39 mouse cellular contexts compared by ENCODE assay signal in genomic region chr1:19056861-19057260, GRCm38 (mm10). TPM values are rescaled to one million over a fixed set of nuclear protein-coding genes. Genes with fewer than 3 reads are reported as not detected.
"Had no signal": no experiment of that assay in that cellular context is flagged by ENCODE, and none has a peak within 500 bp of the region (broad histone marks: within the 10 kb centered on the region; RNA-seq: fewer than 3 reads in every experiment).

No protein-coding gene starts in this region.

- H3K9ac ChIP-seq: heart, embryonic 12.5 days; heart, embryonic 13.5 days; heart, embryonic 15.5 days; hindbrain, embryonic 12.5 days; hindbrain, embryonic 13.5 days; hindbrain, embryonic 14.5 days; hindbrain, embryonic 15.5 days; kidney, embryonic 15.5 days had no signal

- H3K27me3 ChIP-seq: heart, embryonic 12.5 days; heart, embryonic 13.5 days; heart, embryonic 15.5 days; hindbrain, embryonic 12.5 days; hindbrain, embryonic 13.5 days; hindbrain, embryonic 15.5 days; kidney, embryonic 15.5 days had no signal

- H3K4me2 ChIP-seq: heart, embryonic 11.5 days; heart, embryonic 12.5 days; heart, embryonic 13.5 days; heart, embryonic 15.5 days; hindbrain, embryonic 12.5 days; hindbrain, embryonic 13.5 days; hindbrain, embryonic 14.5 days; hindbrain, embryonic 15.5 days; kidney, embryonic 15.5 days had no signal

- H3K27ac ChIP-seq: heart, embryonic 10.5 days; heart, embryonic 13.5 days; heart, embryonic 15.5 days; hindbrain, embryonic 10.5 days; hindbrain, embryonic 12.5 days; hindbrain, embryonic 13.5 days; hindbrain, embryonic 14.5 days; hindbrain, embryonic 15.5 days; hindbrain, postnatal 0 days; kidney, embryonic 15.5 days; kidney, postnatal 0 days; layer of hippocampus, adult 2 months had no signal

- H3K9me3 ChIP-seq: heart, embryonic 10.5 days; heart, embryonic 12.5 days; heart, embryonic 13.5 days; heart, embryonic 15.5 days; hindbrain, embryonic 10.5 days; hindbrain, embryonic 12.5 days; hindbrain, embryonic 13.5 days; hindbrain, embryonic 15.5 days; kidney, embryonic 15.5 days had no signal

- H3K4me1 ChIP-seq: heart, embryonic 10.5 days; heart, embryonic 12.5 days; heart, embryonic 13.5 days; heart, embryonic 15.5 days; hindbrain, embryonic 10.5 days; hindbrain, embryonic 12.5 days; hindbrain, embryonic 13.5 days; hindbrain, embryonic 15.5 days; kidney, embryonic 15.5 days had no signal

- ATAC-seq: hindbrain, embryonic 16.5 days; hindbrain, postnatal 0 days; inflammation-experienced regulatory T-cells, adult 6 months; intestine, embryonic 16.5 days; intestine, postnatal 0 days had no signal

- H3K36me3 ChIP-seq: heart, embryonic 10.5 days; heart, embryonic 12.5 days; heart, embryonic 13.5 days; heart, embryonic 15.5 days; hindbrain, embryonic 10.5 days; hindbrain, embryonic 12.5 days; hindbrain, embryonic 13.5 days; hindbrain, embryonic 15.5 days; kidney, embryonic 15.5 days had no signal

- DNase-seq: heart, postnatal 10 days; heart, postnatal 14 days; heart, postnatal 36 days; heart, postnatal 4 days; kidney, adult 11 months; kidney, adult 18-20 months; kidney, adult 2 months; kidney, adult 8-10 months; kidney, adult 9 months; kidney, postnatal 10 days; kidney, postnatal 14 days; kidney, postnatal 25 days; layer of hippocampus, adult 9-11 months; layer of hippocampus, postnatal 36 days had no signal

- H3K4me3 ChIP-seq: heart, embryonic 10.5 days; heart, embryonic 12.5 days; heart, embryonic 13.5 days; heart, embryonic 15.5 days; hindbrain, embryonic 10.5 days; hindbrain, embryonic 12.5 days; hindbrain, embryonic 13.5 days; hindbrain, embryonic 15.5 days; kidney, embryonic 15.5 days; layer of hippocampus, adult 2 months had no signal

RNA-seq across cellular contexts. Expression of gene Tfap2d, which starts 46.0 kb away (rescaled TPM):
- polyA plus RNA-seq: heart, embryonic 10.5 days; heart, embryonic 11.5 days; heart, embryonic 12.5 days; heart, embryonic 13.5 days; heart, embryonic 14.5 days; heart, embryonic 15.5 days; heart, embryonic 16.5 days; heart, postnatal 0 days; hindbrain, embryonic 14.5 days; inflammation-experienced regulatory T-cells, adult 6 months; intestine, embryonic 14.5 days; intestine, embryonic 16.5 days; intestine, postnatal 0 days; kidney, adult 2 months; kidney, embryonic 14.5 days; kidney, embryonic 15.5 days; kidney, embryonic 16.5 days; kidney, postnatal 0 days; large intestine, adult 2 months had no signal
